ENCODE assay signal across 9 mouse cellular contexts in the genomic region with DNA sequence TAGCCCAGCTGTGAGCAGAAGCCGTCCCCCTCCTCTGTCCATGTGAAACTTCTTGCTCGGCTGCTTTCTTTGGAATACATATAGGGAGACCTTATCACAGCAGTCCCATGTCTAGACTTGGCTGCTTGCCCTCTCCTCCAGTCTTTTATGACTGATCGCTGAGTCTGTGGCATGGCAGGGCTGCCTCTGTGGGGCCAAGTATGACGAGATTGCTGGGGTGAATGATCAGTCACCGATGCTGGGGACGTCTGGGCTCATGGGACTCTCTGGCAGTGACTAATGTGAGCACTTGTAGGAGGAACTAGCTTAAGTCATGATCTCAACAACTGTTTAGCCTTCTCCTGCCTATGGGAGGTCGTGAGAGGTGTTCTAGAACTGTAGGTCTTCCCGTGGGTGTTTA. TPM values are rescaled to one million over a fixed set of nuclear protein-coding genes. Genes with fewer than 3 reads are reported as not detected.
A peak's percentile ranks its signal among the peaks of the same experiment; 100 is the strongest.
DNase-seq lines count a peak whose midpoint lies in the region; ATAC-seq lines count a peak whose summit lies in the region.
"Had no signal": no experiment of that assay in that cellular context is flagged by ENCODE, and none has a peak within 500 bp of the region (broad histone marks: within the 10 kb centered on the region; RNA-seq: fewer than 3 reads in every experiment).

No protein-coding gene starts in this region.

- peak; percentile 83 to 88 for DNase-seq in adrenal gland, adult (ENCODE audit: inconsistent age in 2 of 2, low spot score in 1 of 2)
- no peak for DNase-seq in adrenal gland, postnatal 4 days (ENCODE audit: low spot score in 2 of 2)
- DNase-seq in adrenal gland, postnatal 25 days, result peak; percentile 67
- DNase-seq in intestine, embryonic 14.5 days (ENCODE audit: low spot score), result peak; percentile 75
- DNase-seq in frontal cortex, postnatal 10 days (ENCODE audit: low spot score in 2 of 2), result no peak
- no peak for DNase-seq in right cerebral cortex, postnatal 14 days

- no peak overlapping the region for H3K4me3 ChIP-seq in intestine, embryonic 14.5 days (ENCODE audit: low read depth, low read length)
- no peak overlapping the region for H3K4me3 ChIP-seq in forebrain, embryonic 15.5 days

- H3K9me3 ChIP-seq in intestine, embryonic 14.5 days (ENCODE audit: control insufficient read depth, low read length), result no peaks in the 10 kb centered on the region
- no peaks in the 10 kb centered on the region for H3K9me3 ChIP-seq in forebrain, embryonic 15.5 days

- H3K9ac ChIP-seq in intestine, embryonic 14.5 days (ENCODE audit: low read length), result no peak overlapping the region
- H3K9ac ChIP-seq in forebrain, embryonic 15.5 days (replicated peaks), result no peak overlapping the region
- H3K9ac ChIP-seq: liver, embryonic 14.5 days had no signal

- no peaks in the 10 kb centered on the region for H3K36me3 ChIP-seq in intestine, embryonic 14.5 days (ENCODE audit: control insufficient read depth, insufficient read depth, low read length)
- no peaks in the 10 kb centered on the region for H3K36me3 ChIP-seq in forebrain, embryonic 15.5 days

- no peak overlapping the region; the same call in 1 of the 2 replicates for H3K4me2 ChIP-seq in intestine, embryonic 14.5 days (ENCODE audit: low read length)
- H3K4me2 ChIP-seq in forebrain, embryonic 15.5 days (replicated peaks), result no peak overlapping the region

- H3K27ac ChIP-seq in intestine, embryonic 14.5 days (ENCODE audit: low read depth), result peak overlapping the region; percentile 59; the same call in 1 of the 2 replicates
- H3K27ac ChIP-seq in forebrain, embryonic 15.5 days (replicated peaks), result no peak overlapping the region
- H3K27ac ChIP-seq: liver, embryonic 14.5 days had no signal

- WGBS in intestine, embryonic 14.5 days, result 20% methylated on average over 8 of the region's 8 CpGs
- WGBS in forebrain, embryonic 15.5 days, result 69% methylated on average over 8 of the region's 8 CpGs

- H3K4me1 ChIP-seq in intestine, embryonic 14.5 days (replicated peaks; ENCODE audit: control insufficient read depth, insufficient read depth, low read length), result peaks cover 46% of the 10 kb centered on the region
- peaks cover 7% of the 10 kb centered on the region for H3K4me1 ChIP-seq in forebrain, embryonic 15.5 days

- peak; percentile 59 for ATAC-seq in intestine, embryonic 14.5 days (replicated peaks; ENCODE audit: low FRiP score, low TSS enrichment, low read depth)
- peak; percentile 19 for ATAC-seq in megakaryocyte progenitor cell, adult 5-6 weeks (replicated peaks; ENCODE audit: poor library complexity)
- ATAC-seq in forebrain, embryonic 15.5 days (replicated peaks), result no peak

- H3K27me3 ChIP-seq in intestine, embryonic 14.5 days (replicated peaks; ENCODE audit: control insufficient read depth, insufficient read depth, low read length), result no peaks in the 10 kb centered on the region
- H3K27me3 ChIP-seq in forebrain, embryonic 15.5 days, result 0 out of 2 replicates have a peak, but pooled peaks cover 3% of the 10 kb centered on the region

RNA-seq across cellular contexts. Expression of a gene that starts 21.6 kb away (rescaled TPM):
- 10 to 100 TPM; 21.0 to 29.2 TPM for total RNA-seq in adrenal gland, postnatal 4 days (2021)
- total RNA-seq in adrenal gland, postnatal 25 days (2021), result 12.2 and 14.7 TPM in 2 replicates
- 9.5 and 10.4 TPM in 2 replicates for polyA plus RNA-seq in intestine, embryonic 14.5 days (2014; fragmentation: Nextera tagmentation; extraction: Ambion mirVana)
- total RNA-seq in megakaryocyte progenitor cell, adult 5-6 weeks (2015), result 11.1 and 13.6 TPM in 2 replicates
- total RNA-seq in megakaryocyte progenitor cell, adult 5-6 weeks (2017), result 13.7 and 13.9 TPM in 2 replicates
- polyA plus RNA-seq in forebrain, embryonic 15.5 days (2015; fragmentation: Nextera tagmentation; extraction: Ambion mirVana), result 0.79 and 1.2 TPM in 2 replicates

Comparison
In these comparisons a context has a peak if more than half of its experiments do, and no peak if none do; other contexts are left out.
1. DNase-seq: peak in adrenal gland, adult (2 of 2), adrenal gland, postnatal 25 days (single experiment) and intestine, embryonic 14.5 days (single experiment); none in adrenal gland, postnatal 4 days (0 of 2), frontal cortex, postnatal 10 days (0 of 2) and right cerebral cortex, postnatal 14 days (single experiment).